Mouse (Mus musculus): Measurements from ENCODE around the gene Ifngr2. TPM values are rescaled to one million over a fixed set of nuclear protein-coding genes. Genes with fewer than 3 reads are reported as not detected.
"Not testable (repeated sequence)": the region's sequence is repeated elsewhere in the genome, so short reads cannot be mapped to it uniquely, and the experiment has no call there.

Ifngr2 gene
- 10 to 100 TPM; 19.9 to 34.0 TPM for total RNA-seq (2021)
- polyA plus RNA-seq (2012; rRNA removed), result 25.1 and 39.2 TPM in 2 replicates
- long read RNA-seq, transcript Ifngr2-201 (7 exons, 3,708 nt), result major isoform, 57 of 61 reads
- long read RNA-seq, partial matches to known transcripts, result 3 of 61 reads
- long read RNA-seq, other reads (novel, unspliced or antisense), result 1 of 61 reads

DNA sequence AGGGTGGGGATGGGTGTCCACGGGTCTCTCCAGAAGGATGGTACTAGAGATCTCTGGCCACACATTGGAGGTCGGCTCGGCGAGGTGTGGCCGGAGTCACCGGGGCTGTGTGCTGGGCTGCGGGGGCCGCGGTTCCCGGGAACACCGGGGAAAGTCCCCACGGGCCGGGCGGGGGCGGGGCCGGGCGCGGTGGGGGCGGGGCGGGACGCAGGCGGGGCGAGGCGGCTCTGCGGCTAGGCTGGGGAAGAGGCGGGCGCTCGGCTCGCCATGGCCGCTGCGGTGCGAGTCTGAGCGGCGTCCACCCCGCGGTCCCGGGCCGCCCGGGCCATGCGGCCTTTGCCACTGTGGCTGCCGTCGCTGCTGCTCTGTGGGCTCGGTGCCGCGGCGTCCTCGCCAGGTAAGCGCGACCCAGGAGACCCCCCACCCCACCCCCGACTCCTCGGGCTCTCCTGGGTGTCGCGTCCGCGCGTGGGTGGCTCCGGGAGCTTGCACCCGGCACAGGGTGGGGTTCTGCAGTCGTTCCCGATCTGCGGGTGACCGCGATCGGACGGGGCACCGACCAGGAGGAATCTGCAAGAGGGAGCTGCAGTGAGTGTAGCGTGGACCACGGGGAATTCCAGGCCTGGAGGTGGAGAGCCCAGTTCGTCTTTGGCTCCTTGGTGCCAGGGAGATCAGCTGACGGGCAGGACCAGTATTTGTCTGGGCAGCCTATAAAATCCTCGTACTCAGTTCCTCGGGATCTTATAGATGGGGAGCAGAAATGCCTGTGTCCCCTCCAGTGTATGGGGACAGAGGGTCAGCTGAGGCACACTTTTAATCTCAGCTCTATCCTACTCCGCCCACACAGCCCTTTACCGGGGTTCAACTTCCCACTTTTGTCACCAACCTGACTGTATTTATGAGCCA is at the start of gene Ifngr2:
Ifngr2 (plus strand) TSS at position 237 of the 906 bp plus-strand sequence.
- peak; percentile 89 for DNase-seq

GRCm38 (mm10) chr16:91498041-91498440 is 48.8 kb upstream of the Ifngr2 start:
- DNase-seq, result no peak

DNA sequence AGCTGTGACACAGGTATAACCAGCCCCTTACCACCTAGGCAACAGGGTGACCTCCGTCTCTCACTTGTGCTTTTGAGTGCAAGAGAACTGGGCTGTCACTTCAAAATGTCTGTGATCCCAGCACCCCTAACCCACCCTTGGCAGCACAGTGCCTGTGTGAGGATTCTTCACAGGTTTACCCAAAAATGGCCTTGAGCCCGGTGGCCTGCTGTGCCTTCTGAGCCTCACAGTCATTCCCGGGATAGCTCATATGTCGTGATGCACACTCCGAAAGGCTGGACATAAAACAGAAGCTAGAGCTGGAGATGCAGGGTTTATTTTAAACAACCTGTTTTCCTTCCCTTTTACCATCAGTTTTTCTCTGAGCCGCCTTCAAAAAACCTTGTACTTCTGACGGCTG is 42.2 kb upstream of the Ifngr2 start:
- DNase-seq, result no peak

DNA sequence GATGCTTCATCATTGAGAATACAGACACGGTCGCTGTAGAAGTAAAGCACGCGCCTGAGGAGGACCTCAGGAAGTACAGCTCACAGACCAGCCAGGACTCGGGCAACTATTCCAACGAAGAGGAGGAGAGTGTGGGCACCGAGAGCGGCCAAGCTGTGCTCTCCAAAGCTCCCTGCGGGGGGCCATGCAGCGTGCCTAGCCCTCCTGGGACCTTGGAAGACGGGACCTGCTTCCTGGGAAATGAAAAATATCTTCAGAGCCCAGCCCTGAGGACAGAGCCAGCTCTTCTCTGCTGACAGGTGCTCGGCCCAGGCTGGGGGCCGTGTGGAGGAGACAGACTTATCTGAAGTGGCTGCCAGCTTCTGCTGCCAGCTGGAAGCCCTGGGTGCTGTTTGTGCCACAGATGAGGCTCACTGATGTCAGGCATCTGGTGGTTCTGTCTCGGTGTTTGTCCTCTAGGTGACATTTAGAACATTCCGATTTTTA is 41.7 kb upstream of the Ifngr2 start:
- no peak for DNase-seq

GRCm38 (mm10) chr16:91506396-91506795 is 40.5 kb upstream of the Ifngr2 start:
- DNase-seq, result no peak

- DNase-seq, result peak; percentile 81
Measured at GRCm38 (mm10) chr16:91512161-91512787, 34.6 kb upstream of the Ifngr2 start.

- no peak for DNase-seq
Measured at GRCm38 (mm10) chr16:91513099-91513498, 33.8 kb upstream of the Ifngr2 start.

DNA sequence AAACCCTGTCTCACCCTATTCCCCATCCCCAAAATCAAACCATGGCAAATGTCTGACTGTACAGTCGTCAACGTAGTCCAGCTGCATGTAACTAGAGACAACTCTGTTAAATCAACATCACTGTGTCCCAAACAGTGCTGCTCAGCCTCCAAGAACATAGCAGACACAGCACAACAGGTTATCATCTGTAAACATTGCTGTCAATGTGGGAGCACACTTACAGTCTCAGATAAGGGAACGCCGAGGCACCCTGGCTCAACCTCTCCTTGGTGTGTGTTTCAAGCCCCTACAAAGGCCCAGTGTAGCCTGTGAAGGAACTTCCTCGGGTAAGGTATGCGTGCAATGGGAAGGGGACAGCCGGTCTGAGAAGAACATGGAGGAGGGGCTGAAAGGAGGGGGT is 29.9 kb upstream of the Ifngr2 start:
- DNase-seq, result no peak

DNA sequence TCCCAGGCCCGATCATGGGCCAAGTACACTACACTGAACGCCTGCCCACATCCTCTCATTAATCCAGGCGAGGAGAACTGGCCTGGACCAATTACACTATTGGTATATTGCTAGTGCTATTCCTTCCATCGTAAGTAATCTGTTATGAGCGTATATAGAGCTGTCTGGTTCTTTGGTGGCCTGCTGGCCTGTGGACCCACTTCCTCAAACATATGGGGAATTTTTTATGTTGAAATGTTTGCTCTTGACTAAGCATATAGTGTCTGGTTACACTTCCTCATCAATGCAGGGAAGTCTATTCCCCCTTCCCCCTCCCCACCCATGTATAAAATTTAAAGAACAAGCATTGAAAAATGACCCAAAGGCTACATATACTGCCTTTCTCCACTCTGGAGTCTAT is 24.8 kb upstream of the Ifngr2 start:
- no peak for DNase-seq

GRCm38 (mm10) chr16:91522479-91523309 is 24.2 kb upstream of the Ifngr2 start:
- peak; percentile 87 for DNase-seq

DNA sequence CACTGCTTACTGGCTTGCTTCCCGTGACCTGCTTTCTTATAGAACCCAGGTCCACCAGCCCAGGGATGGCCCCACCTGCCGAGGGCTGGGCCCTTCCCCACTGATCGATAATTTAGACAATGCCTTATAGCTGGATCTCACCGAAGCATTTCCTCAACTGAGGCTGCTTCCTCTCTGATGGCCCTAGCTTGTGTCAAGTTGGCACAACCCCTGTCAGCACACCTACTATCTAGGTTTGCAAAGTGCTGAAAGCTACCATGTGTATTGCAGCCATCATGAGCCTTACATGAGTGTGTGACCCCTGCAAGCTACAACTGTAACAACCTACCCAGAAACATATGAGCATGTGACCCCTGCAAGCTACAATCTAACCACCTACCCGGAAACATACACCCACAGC is 22.7 kb upstream of the Ifngr2 start:
- no peak for DNase-seq

- no peak for DNase-seq
Measured at GRCm38 (mm10) chr16:91526274-91526673, 20.6 kb upstream of the Ifngr2 start.

GRCm38 (mm10) chr16:91527051-91527450 is 19.8 kb upstream of the Ifngr2 start:
- peak; percentile 50 for DNase-seq

- peak; percentile 18 for DNase-seq
Measured at GRCm38 (mm10) chr16:91527500-91527899, 19.4 kb upstream of the Ifngr2 start.

GRCm38 (mm10) chr16:91528578-91528977 is 18.3 kb upstream of the Ifngr2 start:
- DNase-seq, result no peak

GRCm38 (mm10) chr16:91530830-91531229 is 16.0 kb upstream of the Ifngr2 start:
- not testable (repeated sequence) for DNase-seq

DNA sequence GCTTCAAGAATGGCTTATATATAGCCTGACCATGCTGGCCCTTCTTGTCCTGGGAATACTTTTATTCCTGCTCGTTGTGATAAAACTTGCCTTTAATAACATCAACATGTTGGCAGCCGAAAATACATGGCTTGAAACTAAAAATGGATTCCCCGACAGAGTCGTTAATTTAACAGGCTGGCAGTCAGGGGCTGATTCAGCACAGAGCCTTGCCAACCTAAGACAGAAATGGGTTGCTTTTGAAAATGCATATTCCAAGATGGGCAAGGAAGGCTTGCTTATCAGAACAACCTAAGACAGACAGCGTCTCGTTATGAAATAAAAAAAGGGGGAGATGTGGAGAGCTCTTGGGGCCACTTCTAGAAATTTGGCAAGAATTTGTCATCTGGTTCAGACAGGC is 15.0 kb upstream of the Ifngr2 start:
- no peak for DNase-seq

GRCm38 (mm10) chr16:91532429-91532828 is 14.4 kb upstream of the Ifngr2 start:
- no peak for DNase-seq

- no peak for DNase-seq
Measured at GRCm38 (mm10) chr16:91533097-91534001, 13.5 kb upstream of the Ifngr2 start.

- DNase-seq, result no peak
Measured at GRCm38 (mm10) chr16:91534477-91534876, 12.4 kb upstream of the Ifngr2 start.

GRCm38 (mm10) chr16:91534888-91535287 is 12.0 kb upstream of the Ifngr2 start:
- no peak for DNase-seq

Data from adrenal gland, adult 2 months (tissue).